14 mouse cellular contexts compared by ENCODE assay signal in genomic region chr5:36554496-36554895, GRCm38 (mm10). TPM values are rescaled to one million over a fixed set of nuclear protein-coding genes. Genes with fewer than 3 reads are reported as not detected.
A peak's percentile ranks its signal among the peaks of the same experiment; 100 is the strongest.
DNase-seq lines count a peak whose midpoint lies in the region; ATAC-seq and TF ChIP-seq lines count a peak whose summit lies in the region.
"Had no signal": no experiment of that assay in that cellular context is flagged by ENCODE, and none has a peak within 500 bp of the region (broad histone marks: within the 10 kb centered on the region; RNA-seq: fewer than 3 reads in every experiment).

No protein-coding gene starts in this region.

- no peak for TF ChIP-seq EP300 in heart, adult 2 months (IDR thresholded peaks at IDR 0.05; ENCODE audit: insufficient read depth, low read depth, low read length)

- H3K9ac ChIP-seq in heart, adult 2 months (ENCODE audit: low read depth, low read length): no peak overlapping the region
- no peak overlapping the region for H3K9ac ChIP-seq in kidney, embryonic 15.5 days
- H3K9ac ChIP-seq: lung, embryonic 15.5 days had no signal

- H3K4me3 ChIP-seq in heart, adult 2 months: no peak overlapping the region
- no peak overlapping the region for H3K4me3 ChIP-seq in kidney, embryonic 15.5 days (replicated peaks)
- H3K4me3 ChIP-seq in bone marrow macrophage, adult 2 months (ENCODE audit: insufficient read depth, low read length): no peak overlapping the region
- no peak overlapping the region for H3K4me3 ChIP-seq in small intestine, adult 2 months (ENCODE audit: low read depth, low read length)
- no peak overlapping the region for H3K4me3 ChIP-seq in midbrain, embryonic 10.5 days
- H3K4me3 ChIP-seq: lung, embryonic 15.5 days had no signal

- whole genome bisulfite sequencing in heart, adult 2 months: 56% methylated on average over 5 of the region's 5 CpGs
- 57% methylated on average over 5 of the region's 5 CpGs for WGBS in kidney, embryonic 15.5 days
- WGBS in small intestine, adult 2 months: 55% methylated on average over 5 of the region's 5 CpGs
- WGBS in midbrain, embryonic 10.5 days: 83% methylated on average over 5 of the region's 5 CpGs

- no peaks in the 10 kb centered on the region; the same call in 1 of the 2 replicates for H3K36me3 ChIP-seq in heart, adult 2 months (ENCODE audit: control insufficient read depth, insufficient read depth, low read length)
- no peaks in the 10 kb centered on the region for H3K36me3 ChIP-seq in kidney, embryonic 15.5 days
- H3K36me3 ChIP-seq in small intestine, adult 2 months (ENCODE audit: control insufficient read depth, insufficient read depth, low read length): no peaks in the 10 kb centered on the region
- H3K36me3 ChIP-seq in midbrain, embryonic 10.5 days: no peaks in the 10 kb centered on the region
- H3K36me3 ChIP-seq: lung, embryonic 15.5 days had no signal

- H3K79me2 ChIP-seq in heart, adult 2 months (replicated peaks; ENCODE audit: control insufficient read depth, insufficient read depth, low read length): no peaks in the 10 kb centered on the region

- H3K4me1 ChIP-seq in heart, adult 2 months (ENCODE audit: control insufficient read depth, insufficient read depth, low read length): peaks cover 8% of the 10 kb centered on the region
- peaks cover 52% of the 10 kb centered on the region for H3K4me1 ChIP-seq in kidney, embryonic 15.5 days
- peaks cover 58% of the 10 kb centered on the region for H3K4me1 ChIP-seq in bone marrow macrophage, adult 2 months (ENCODE audit: control insufficient read depth, insufficient read depth, low read length)
- peaks cover 28% of the 10 kb centered on the region for H3K4me1 ChIP-seq in small intestine, adult 2 months (ENCODE audit: control insufficient read depth, insufficient read depth, insufficient read length, low read length)
- H3K4me1 ChIP-seq in midbrain, embryonic 10.5 days: peaks cover 16% of the 10 kb centered on the region

- intact Hi-C loops in heart, adult 2 months (cut with DNase I): no loop called here

- DNase-seq in heart, adult 2 months: no peak
- DNase-seq in heart, adult 9 months (ENCODE audit: low spot score in 2 of 2): no peak
- DNase-seq in kidney, postnatal 10 days: no peak
- DNase-seq in midbrain, embryonic 10.5 days (ENCODE audit: low spot score): no peak
- no peak for DNase-seq in urinary bladder, postnatal 10 days (ENCODE audit: low spot score)
- DNase-seq: adrenal gland, postnatal 25 days; cerebellum, postnatal 14 days; kidney, postnatal 4 days; liver had no signal

- no peak for TF ChIP-seq POLR2A in heart, adult 2 months (IDR thresholded peaks at IDR 0.05; ENCODE audit: insufficient read depth, low read depth, low read length)
- no peak for TF ChIP-seq POLR2A in bone marrow macrophage, adult 2 months (IDR thresholded peaks at IDR 0.05; ENCODE audit: borderline replicate concordance, low read depth, low read length)
- no peak for TF ChIP-seq POLR2A in small intestine, adult 2 months (IDR thresholded peaks at IDR 0.05; ENCODE audit: low read depth, low read length)

- TF ChIP-seq CTCF in heart, adult 2 months (IDR thresholded peaks at IDR 0.05): no peak
- TF ChIP-seq CTCF in bone marrow macrophage, adult 2 months (IDR thresholded peaks at IDR 0.05; ENCODE audit: low read depth, low read length): no peak
- no peak for TF ChIP-seq CTCF in small intestine, adult 2 months (IDR thresholded peaks at IDR 0.05; ENCODE audit: extremely low read depth, insufficient read length, insufficient replicate concordance, low read depth, low read length)

- no peaks in the 10 kb centered on the region for H3K9me3 ChIP-seq in kidney, embryonic 15.5 days (replicated peaks)
- no peaks in the 10 kb centered on the region for H3K9me3 ChIP-seq in midbrain, embryonic 10.5 days (replicated peaks)
- H3K9me3 ChIP-seq: lung, embryonic 15.5 days had no signal

- ATAC-seq in kidney, embryonic 15.5 days (replicated peaks; ENCODE audit: low FRiP score): no peak
- ATAC-seq: forebrain, embryonic 14.5 days had no signal

- no peaks in the 10 kb centered on the region for H3K27me3 ChIP-seq in heart, adult 2 months (ENCODE audit: control insufficient read depth, insufficient read depth, low read length)
- H3K27me3 ChIP-seq in kidney, embryonic 15.5 days: no peaks in the 10 kb centered on the region
- no peaks in the 10 kb centered on the region for H3K27me3 ChIP-seq in small intestine, adult 2 months (ENCODE audit: control insufficient read depth, insufficient read depth, low read length)
- H3K27me3 ChIP-seq in midbrain, embryonic 10.5 days (ENCODE audit: low read depth, poor library complexity, severe bottlenecking): no peaks in the 10 kb centered on the region
- H3K27me3 ChIP-seq: lung, embryonic 15.5 days had no signal

- 0 out of 2 replicates have a peak overlapping the region, but pooled peaks have one; percentile 26 for H3K27ac ChIP-seq in heart, adult 2 months
- peak overlapping the region; percentile 37; the same call in 1 of the 2 replicates for H3K27ac ChIP-seq in kidney, embryonic 15.5 days
- H3K27ac ChIP-seq in bone marrow macrophage, adult 2 months (ENCODE audit: insufficient read depth, low read depth, low read length): peak overlapping the region; percentile 56
- H3K27ac ChIP-seq in small intestine, adult 2 months (ENCODE audit: insufficient read depth, low read depth, low read length): peak overlapping the region; percentile 79
- no peak overlapping the region for H3K27ac ChIP-seq in midbrain, embryonic 10.5 days (replicated peaks)
- H3K27ac ChIP-seq: lung, embryonic 15.5 days had no signal

- no peak overlapping the region for H3K4me2 ChIP-seq in kidney, embryonic 15.5 days
- H3K4me2 ChIP-seq: lung, embryonic 15.5 days had no signal

RNA-seq across cellular contexts. Expression of gene Tbc1d14, which starts 38.6 kb away (rescaled TPM):
- total RNA-seq in heart, adult 2 months (2021): 10 to 100 TPM; 11.7 to 12.4 TPM
- 13.0 and 20.4 TPM in 2 replicates for polyA plus RNA-seq in heart, adult 2 months (2012; rRNA removed)
- polyA plus RNA-seq in kidney, embryonic 15.5 days (2015; fragmentation: Nextera tagmentation; extraction: Ambion mirVana): 45.2 and 46.2 TPM in 2 replicates
- 57.5 and 57.8 TPM in 2 replicates for polyA plus RNA-seq in bone marrow macrophage, adult 2 months (2012; ENCODE audit: insufficient read depth, insufficient read length, missing spikeins)
- 21.1 and 21.7 TPM in 2 replicates for polyA plus RNA-seq in small intestine, adult 2 months (2012; rRNA removed)
- polyA plus RNA-seq in midbrain, embryonic 10.5 days (2016; fragmentation: Nextera tagmentation; extraction: Ambion mirVana): 35.2 and 41.2 TPM in 2 replicates
